Mouse (Mus musculus): ENCODE measurements around the gene Mtr.

DNA sequence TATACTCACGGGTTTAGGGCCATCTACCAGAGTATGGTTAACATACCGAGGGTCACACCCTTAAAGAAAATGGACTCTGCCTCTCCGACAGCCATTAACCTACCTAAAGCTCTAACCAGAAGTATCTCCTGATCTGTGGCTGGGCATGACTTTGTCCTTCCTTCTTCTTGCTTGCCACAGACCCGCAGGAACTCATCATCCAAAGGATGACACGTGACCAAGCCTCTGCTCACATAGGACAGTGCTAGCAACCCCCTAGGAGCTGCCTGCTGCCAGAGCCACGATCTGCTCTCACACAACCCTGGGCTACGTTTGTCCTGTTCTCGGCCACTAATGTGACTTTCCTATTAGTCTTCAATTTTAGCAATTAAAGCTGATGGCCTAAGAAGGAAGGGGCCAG is 47.6 kb upstream of the Mtr start:
- TF ChIP-seq CTCF (IDR thresholded peaks at IDR 0.05; ENCODE audit: insufficient read depth, low read length) (no peak), POLR2A (IDR thresholded peaks at IDR 0.05; ENCODE audit: borderline replicate concordance, extremely low read depth, low read depth, low read length) (no peak)

Data from lung, adult 2 months (tissue).